Mouse (Mus musculus) yolk sac, embryonic 10.5 days (tissue): ENCODE measurements around the gene Gm20715.
"Not testable (repeated sequence)": the region's sequence is repeated elsewhere in the genome, so short reads cannot be mapped to it uniquely, and the experiment has no call there.

Experiments used
- DNase-seq: peaks from one replicate; pipeline ENCODE4 v3.0.0-alpha.2; 2017; ENCODE audit warnings: low spot score

Gm20715 gene

GRCm38 (mm10) chr7:6410043-6410442 is at the start of gene Gm20715:
Gene Gm20715, plus strand, starts transcription at chr7:6410277.
- DNase-seq: peak; percentile 90

DNA sequence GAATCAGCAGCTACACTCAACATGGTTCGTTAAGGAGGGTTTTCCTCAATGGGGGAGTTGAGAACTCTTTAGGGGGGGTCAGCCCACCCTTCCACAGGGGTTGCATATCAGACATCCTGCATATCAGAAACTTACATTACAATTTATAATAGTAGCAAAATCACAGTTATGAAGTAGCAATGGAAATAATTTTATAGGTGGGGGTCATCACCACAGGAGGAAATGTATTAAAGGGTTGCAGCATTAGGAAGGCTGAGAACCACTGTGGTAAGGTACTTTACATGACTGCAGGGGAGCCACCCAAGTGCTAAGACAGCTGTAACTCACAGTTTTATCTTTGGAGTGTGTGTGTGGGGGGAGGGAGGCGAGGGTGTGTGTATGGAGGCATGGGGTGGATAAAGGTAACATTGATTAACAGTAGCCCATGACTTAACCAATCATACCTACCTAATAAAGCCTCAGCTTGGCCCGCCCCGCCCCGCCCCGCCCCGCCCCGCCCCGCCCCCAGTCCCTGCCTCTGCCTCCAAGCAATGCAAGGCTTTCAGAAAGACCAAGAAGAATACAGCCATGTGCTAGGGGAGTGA is 49.5 kb upstream of the Gm20715 start:
- DNase-seq: no peak

DNA sequence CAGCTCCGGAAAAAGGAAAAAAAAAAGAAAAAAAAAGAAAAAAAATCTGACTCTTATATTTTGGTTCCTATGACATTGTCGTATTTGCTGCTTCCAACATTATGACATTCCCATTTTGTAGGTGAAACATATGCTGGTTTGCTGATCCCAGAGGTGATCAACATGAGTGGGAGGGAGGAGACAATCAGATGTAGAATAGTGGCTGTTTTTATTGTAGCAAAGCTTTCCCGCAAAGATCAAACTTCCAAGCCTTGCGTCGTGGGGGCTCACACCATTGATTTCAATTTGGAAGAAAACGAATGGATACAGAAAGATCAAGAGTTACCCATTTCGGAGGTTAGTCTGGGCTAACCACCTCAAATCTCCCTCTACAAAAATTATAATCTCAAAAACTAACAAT is 48.3 kb upstream of the Gm20715 start:
- DNase-seq: no peak

DNA sequence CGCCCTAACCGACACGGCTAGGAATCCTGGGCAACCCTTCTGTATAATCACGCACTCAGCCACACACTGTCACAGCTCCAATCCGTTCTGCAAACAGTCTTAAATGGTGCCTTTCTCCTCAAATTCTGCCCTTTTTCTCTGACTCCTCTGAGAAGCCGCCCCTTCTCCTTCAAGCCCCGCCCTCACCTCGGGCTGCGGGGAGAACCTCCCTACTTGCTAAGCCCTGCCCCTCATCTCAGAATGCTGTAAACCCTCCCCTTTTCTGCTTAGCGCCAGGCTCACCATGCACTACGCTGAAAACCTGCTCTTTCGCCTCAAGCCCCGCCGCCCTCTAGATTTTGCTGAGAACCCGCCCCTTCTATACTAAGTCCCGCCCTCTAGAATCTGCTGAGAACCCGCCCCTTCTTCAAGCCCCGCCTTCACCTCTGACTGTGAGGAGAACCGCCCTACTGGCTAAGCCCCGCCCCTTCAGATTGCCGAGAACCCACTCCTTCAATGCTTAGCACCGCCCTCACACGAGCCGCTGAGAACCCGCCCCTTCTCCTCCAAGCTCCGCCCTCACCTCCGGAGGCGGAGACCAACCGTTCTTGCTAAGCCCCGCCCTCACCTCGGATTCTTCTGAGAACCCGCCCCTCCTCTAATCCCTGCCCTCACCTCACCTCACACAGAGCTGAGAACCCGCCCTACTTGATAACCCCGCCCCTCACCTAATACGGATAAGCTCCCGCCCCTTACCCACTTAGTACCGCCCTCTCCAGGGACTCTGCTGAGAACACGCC is 47.6 kb upstream of the Gm20715 start:
- peak; percentile 99 for DNase-seq

GRCm38 (mm10) chr7:6363047-6363488 is 47.0 kb upstream of the Gm20715 start, which contains the start of gene Zfp78:
Gene Zfp78, plus strand, starts transcription at chr7:6363280.
- DNase-seq: no peak

GRCm38 (mm10) chr7:6364761-6365160 is 45.3 kb upstream of the Gm20715 start:
- no peak for DNase-seq

DNA sequence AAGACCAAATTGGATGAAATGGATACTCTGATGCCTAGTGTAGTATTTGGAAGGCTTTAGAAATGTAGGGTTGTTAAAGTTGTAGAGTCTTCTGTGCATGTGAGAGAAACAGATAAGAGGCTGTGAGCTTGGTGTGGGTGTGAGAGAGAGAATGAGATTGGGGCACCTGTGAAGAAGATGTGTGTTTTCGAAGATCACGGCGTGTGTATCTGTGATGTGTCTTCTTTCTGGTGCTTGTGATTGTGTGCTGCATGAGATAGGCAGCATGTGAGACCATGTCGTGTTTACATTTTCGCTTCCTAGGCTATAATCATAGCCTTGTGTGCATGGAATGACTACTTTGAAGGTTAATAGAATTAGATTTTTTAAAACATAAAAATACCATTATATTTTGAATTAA is 42.9 kb upstream of the Gm20715 start:
- DNase-seq: no peak

GRCm38 (mm10) chr7:6368146-6368545 is 41.9 kb upstream of the Gm20715 start:
- not testable (repeated sequence) for DNase-seq

DNA sequence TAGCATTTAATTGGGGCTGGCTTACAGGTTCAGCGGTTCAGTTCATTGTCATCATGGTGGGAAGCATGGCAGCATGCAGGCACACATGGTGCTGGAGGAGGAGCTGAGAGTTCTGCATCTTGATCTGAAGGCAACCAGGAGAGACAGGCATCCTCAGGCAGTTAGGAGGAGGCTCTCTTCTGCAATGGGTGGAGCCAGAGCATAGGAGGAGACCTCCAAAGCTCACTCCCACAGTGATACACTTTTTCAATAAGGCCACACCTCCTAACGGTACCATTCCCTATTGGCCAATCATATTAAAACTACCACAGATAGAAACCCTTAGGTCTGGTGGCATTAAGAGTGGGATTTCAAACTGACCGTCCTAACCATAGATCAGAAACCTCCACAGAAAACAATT is 40.6 kb upstream of the Gm20715 start:
- DNase-seq: no peak

DNA sequence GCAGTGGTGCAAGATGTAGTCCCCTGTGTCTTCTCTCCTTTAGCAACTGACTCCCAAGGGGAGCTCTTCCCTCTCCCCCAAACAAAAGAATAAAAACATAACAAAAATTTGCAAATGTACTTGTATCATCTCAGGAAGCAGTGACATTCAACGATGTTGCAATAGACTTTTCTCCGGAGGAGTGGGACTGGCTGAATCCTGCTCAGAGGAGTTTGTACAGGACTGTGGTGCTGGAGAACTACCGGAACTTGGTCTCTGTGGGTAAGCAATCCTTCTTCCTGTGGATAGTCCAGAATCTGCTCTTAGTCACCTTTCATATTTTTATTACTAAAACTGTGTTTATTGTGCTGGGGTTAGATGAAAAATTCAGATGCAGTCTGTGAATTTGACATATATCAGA is 37.1 kb upstream of the Gm20715 start:
- no peak for DNase-seq

GRCm38 (mm10) chr7:6378441-6378840 is 31.6 kb upstream of the Gm20715 start:
- no peak for DNase-seq

GRCm38 (mm10) chr7:6381431-6381830 is 28.6 kb upstream of the Gm20715 start:
- no peak for DNase-seq

DNA sequence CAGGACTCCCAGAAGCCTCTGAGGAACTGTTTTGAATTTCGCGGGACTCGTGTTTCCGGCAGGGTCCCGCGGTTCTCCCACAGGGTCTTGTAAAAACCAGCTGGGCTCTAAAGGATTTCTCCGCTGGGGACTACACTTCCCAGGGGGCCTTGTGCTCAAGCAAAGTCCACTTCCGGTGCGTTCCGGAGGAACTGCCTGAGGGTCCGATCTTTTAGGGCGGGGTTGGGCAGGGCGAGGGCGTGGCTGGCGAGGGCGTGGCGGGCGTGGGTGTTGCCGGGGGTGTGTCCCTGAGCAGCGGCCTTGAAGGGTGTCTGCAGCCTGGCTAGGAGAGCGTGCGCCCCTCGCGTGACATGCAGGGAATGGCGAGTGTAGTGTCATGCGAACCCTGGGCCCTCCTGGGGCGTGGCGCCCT is 27.0 kb upstream of the Gm20715 start, which contains the start of gene Zfp28:
Gene Zfp28 (plus strand): TSS at position 252 of the 412 bp plus-strand sequence.
- peak; percentile 99 for DNase-seq

DNA sequence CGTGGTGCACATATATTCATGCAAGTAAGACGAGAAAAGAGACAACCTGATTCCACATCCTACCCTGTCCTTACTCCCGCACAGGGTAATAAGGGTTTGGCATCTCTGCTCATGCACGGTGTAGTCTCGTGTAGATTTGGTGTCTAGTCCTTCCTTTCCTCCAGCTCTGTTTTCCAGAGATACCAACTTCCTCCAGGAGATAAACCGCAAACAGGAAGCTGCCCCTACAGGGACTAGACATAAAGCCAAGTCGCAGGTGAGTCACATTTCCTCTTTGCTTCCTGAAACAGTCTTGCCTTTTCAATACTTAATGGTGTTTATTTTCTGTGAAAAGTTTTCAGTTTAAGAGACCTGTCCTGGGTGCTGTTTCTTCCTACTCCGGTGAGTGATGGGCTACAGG is 26.1 kb upstream of the Gm20715 start:
- no peak for DNase-seq

DNA sequence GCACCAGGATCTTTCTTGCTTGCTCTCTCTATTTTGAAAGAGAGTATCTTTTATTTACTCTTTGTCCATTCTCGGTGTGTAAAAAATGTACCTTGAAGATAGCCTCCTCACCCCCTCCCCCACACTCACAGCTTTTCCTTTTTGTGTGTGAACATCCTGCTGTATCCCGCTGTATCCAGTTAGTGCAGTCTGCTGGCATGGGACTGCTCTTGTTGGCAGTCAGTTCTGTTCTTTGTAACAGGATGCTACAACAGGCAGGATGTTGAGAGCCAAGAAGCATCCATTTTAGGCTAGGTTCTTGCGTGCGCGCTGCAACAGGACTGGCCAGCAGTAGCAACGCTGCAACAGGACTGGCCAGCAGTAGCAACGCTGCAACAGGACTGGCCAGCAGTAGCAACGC is 23.1 kb upstream of the Gm20715 start:
- no peak for DNase-seq

GRCm38 (mm10) chr7:6388971-6389370 is 21.1 kb upstream of the Gm20715 start:
- DNase-seq: no peak

DNA sequence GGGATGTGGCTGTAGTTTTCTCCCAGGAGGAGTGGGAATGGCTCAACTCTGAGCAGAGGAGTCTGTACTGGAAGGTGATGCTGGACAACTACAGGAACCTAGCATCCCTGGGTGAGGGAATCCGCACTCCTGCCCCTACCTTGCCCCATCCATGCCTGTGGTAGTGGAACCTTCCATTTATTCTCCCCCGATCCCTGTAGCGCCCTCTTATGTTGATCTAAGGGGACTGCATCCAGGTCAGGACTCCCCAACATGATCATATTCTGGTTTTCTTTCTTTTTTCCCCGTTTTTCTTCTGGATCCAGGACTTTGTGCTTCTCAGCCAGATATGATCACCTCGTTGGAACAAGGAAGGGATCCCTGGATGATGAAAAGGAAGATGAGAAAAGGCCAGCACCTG is 20.6 kb upstream of the Gm20715 start:
- no peak for DNase-seq

- DNase-seq: peak; percentile 58
Measured at GRCm38 (mm10) chr7:6397996-6398975, 11.8 kb upstream of the Gm20715 start, which contains the start of gene Smim17. Gene Smim17, plus strand, starts transcription at chr7:6398715.

GRCm38 (mm10) chr7:6414626-6415441 is 4.8 kb downstream of the Gm20715 start:
- no peak for DNase-seq

GRCm38 (mm10) chr7:6415442-6415787 is 5.3 kb downstream of the Gm20715 start:
- no peak for DNase-seq

GRCm38 (mm10) chr7:6419894-6420293 is 9.8 kb downstream of the Gm20715 start:
- DNase-seq: no peak
